Mouse (Mus musculus): ENCODE data around the gene Tbc1d19.

- TF ChIP-seq CTCF (IDR thresholded peaks at IDR 0.05; ENCODE audit: low read depth, low read length) (no peak), GATA2 (IDR thresholded peaks at IDR 0.05; ENCODE audit: borderline replicate concordance, low read depth, low read length) (no peak)
These were observed 121.6 kb downstream of the Tbc1d19 start for GRCm38 (mm10) chr5:53931011-53931410.
